Mouse (Mus musculus): Measurements from ENCODE around the gene Coro7.

GRCm38 (mm10) chr16:4727526-4727925, 47.9 kb upstream of the Coro7 start:
- TF ChIP-seq ZC3H11A (IDR thresholded peaks at IDR 0.05; ENCODE audit: borderline replicate concordance, low read depth, low read length) (no peak), CHD2 (IDR thresholded peaks at IDR 0.05; ENCODE audit: low read depth, low read length) (no peak), HCFC1 (IDR thresholded peaks at IDR 0.05; ENCODE audit: borderline replicate concordance, insufficient read depth, low read length) (no peak), MAFK (IDR thresholded peaks at IDR 0.05; ENCODE audit: insufficient read depth, low read depth, low read length) (no peak), ZNF384 (IDR thresholded peaks at IDR 0.05; ENCODE audit: low read depth, low read length) (no peak)

Measured in ES-E14 (cell line).